Mouse (Mus musculus) R1 (cell line): Measurements from ENCODE around the gene Sh3pxd2a.
A peak's percentile ranks its signal among the peaks of the same experiment; 100 is the strongest.

ENCODE experiments used
- DNase-seq: peaks from one replicate; pipeline ENCODE4 v3.0.0-alpha.2; 2018; ENCODE audit warnings: low read depth, low spot score

Sh3pxd2a gene

GRCm38 (mm10) chr19:47464304-47465241 is at the start of gene Sh3pxd2a:
Gene Sh3pxd2a (minus strand): TSS chr19:47464401.
- DNase-seq = peak; percentile 61

DNA sequence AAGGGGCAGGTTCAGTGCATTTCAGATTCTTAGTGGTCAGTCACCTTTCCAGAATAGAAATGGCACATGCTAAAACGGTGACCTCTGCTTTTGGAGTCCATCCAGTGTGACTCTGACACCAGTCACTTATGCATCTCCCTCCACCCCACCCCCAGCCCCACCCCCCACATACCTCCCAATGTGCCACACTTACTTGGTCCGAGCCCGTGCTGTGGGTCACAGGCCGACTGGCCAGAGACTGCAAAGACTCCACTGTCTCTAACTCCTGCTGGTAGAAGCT is 49.4 kb upstream of the Sh3pxd2a start:
- no peak for DNase-seq

- no peak for DNase-seq
Observed at GRCm38 (mm10) chr19:47512794-47513617, 48.8 kb upstream of the Sh3pxd2a start.

- DNase-seq = no peak
Observed at GRCm38 (mm10) chr19:47511958-47512357, 47.8 kb upstream of the Sh3pxd2a start.

DNA sequence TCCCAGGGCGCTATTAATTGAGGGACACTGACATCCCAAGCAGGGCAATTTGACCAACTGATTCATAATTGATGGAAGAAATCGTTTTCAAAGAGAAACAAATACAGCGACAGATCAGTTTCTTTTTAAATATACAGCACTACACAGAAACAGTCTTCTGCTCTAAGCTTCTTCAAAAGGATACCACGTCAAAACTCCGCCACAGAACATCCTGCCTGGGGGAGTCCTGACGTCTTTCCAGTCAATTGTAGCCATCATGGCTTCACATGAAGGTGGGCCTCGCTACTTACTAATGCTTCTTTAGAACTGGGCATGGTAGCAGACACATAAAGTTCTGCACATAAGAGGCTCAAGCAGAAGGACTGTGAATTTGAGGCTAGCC is 47.1 kb upstream of the Sh3pxd2a start:
- no peak for DNase-seq

- peak; percentile 44 for DNase-seq
Observed at GRCm38 (mm10) chr19:47510473-47511293, 46.5 kb upstream of the Sh3pxd2a start.

DNA sequence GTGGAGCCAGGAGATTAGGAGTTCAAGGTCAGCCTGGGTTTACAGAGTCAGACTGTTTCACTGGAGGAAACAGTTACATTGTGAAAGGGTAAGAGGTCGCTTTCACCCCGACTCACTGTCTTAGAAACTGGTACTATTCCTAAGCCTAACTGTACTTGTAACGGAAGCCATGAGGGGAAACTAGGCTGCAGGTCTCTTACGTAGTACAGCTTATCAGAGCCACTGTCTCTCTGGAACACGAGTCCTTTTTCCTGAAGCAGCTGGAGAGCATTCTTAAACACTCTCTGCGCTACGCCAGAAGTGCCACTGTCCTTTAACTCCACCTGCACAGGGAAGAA is 45.9 kb upstream of the Sh3pxd2a start:
- peak; percentile 30 for DNase-seq

DNA sequence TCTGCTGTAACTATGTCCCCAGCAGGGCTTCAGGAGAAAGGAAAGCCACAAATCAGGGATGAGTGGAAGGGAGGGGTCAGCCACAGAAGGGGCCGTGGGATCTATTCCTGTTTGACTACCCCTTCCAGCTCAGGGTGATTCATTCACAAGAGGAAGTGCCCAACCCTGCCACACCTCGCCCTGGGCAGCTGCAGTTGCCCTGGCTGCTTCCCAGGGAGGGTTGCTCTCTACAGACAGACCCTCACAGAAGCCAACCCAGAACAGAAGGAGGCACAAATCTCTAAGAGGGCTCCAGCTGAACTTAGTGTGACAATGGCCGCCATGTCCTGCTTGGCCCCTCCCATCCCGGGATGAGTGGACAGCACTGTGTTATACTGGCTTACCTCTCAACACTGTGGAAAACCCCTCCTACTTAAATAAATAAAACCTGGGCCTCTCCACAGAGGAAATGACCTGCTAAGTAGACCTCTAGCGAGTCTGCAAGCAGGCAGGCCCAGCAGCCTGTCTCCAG is 44.6 kb upstream of the Sh3pxd2a start:
- no peak for DNase-seq

DNA sequence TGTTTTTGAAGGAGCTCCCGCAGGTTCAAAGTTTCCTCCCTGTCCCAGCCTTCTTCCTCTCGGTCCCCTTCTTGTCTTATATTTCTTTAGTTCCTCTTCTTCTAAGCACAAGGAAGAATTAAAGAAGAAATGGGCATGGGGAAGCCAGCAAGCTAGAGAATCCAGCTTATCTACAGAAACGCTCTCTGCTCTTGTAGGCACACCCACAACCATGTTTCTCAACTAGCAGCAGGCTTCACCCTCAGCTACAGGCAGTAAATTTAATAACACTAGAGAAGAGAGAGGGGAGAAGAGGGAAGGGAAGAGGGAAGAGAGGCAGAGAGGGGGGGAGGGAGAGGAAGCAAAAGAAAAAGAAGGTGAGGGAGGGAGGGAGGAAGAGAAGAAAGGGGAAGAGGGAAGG is 44.0 kb upstream of the Sh3pxd2a start:
- no peak for DNase-seq

DNA sequence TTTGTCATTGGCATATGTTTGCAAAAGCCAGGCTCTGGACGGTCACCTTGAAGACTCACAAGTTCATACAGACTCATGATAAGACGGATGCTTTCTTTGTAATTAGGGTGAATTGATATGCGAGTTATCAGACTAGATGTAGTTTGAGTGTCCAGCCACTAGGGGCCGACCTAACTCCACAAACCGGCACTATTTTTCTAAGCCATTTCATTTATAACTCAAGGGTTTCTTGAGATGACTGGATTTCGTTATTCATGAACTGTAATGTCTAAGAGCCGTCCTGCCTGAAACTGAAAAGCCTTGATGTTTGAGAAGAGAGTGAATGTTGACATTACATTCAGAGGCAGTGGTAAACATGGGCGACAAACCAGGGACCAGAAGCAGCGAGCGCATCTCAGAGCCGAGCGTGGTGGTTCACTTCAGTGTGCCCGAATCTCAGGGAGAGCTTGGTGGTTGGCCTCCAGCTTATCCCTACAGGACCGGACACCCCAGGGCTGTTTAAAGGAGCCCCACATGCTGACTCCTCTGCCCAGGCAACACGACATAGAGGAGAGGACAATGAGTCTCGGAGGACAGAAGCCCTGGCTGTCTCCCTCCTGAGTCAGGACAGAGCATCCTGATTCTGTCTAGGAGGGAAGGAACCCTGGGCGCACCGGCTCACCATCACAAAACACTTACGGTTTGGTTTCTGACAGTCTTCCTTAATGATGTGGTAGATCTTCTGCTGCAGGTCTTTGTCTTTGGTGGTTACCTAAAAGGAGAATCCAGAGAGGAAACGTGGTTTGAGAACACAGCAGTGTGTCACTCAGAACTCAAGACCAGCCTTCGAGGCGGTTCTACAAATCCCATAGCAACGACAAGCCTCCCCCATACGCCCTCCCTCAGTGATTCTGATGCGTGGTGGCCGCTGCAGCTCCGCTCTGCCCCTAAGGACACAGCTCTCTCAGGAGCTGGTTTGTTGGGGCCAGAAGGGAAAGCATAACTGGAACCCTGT is 43.2 kb upstream of the Sh3pxd2a start:
- DNase-seq = peak; percentile 52

- DNase-seq = peak; percentile 87
Observed at GRCm38 (mm10) chr19:47503625-47504024, 39.4 kb upstream of the Sh3pxd2a start.

DNA sequence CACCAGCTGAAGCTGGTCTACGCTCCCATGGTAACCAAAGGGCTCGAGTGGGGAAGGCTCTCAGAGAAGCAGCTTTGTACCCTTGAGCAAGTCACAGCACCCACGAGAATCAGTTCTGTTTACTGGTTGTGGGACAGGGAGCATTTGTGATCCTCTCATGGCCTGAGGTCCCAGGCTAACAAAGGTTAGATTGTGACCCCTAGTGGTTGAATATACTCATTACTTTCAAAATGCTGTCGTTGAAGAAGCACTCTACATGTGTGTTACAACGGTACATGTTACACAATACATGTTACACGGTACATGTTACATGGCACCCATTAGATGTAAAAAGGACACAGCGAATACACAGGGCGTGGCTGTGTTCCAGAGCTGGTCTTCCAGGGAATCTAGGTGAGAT is 38.4 kb upstream of the Sh3pxd2a start:
- DNase-seq = peak; percentile 76

DNA sequence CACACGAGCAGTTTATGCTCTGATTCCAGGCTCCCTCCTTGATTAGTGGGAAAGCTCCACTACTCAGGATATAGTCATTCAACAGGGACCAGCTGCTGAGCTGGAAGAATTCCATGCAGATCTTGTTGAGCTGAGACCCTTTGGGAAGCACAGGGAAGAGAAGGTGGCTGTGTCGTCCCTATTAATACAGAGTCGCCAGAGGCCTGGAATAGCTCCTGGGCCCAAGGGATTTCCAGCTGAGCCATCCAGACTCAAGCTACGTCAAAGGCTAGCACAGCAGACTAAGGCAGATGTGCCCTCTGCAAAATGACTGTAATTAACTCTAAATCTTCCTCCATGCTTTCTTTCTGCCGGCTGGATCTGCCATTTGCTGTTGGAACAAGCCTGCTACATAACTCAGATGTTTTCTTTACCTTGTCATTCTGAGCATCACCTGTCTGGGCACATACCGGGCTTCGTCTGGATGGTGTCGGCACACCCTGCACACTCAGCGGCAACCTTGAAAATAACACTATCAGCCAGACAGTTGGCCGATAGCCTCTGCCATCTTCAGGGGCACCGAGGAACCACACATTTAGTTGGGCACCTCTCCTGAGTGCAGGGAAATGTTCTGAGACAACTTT is 36.3 kb upstream of the Sh3pxd2a start:
- DNase-seq = no peak

DNA sequence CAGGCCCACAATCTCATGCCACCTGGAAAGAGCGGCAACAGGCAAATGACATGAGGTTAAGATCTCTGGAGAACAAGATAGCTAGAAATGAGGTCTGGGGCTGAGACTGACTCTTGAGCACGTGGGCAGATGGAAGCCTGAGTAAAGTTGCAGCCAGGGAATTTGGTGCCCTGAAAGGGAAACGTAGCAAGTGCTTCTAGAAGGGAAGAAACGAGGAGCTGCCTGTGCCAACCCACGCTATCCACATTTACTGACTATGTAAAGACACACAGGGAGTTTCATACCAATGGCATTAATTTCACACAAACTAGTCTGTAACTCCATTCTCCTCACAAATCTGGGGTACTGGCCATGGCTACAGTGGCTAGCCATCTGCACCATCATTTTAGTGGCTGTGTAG is 35.6 kb upstream of the Sh3pxd2a start:
- no peak for DNase-seq

- no peak for DNase-seq
Observed at GRCm38 (mm10) chr19:47498942-47499341, 34.7 kb upstream of the Sh3pxd2a start.

GRCm38 (mm10) chr19:47497736-47498135 is 33.5 kb upstream of the Sh3pxd2a start:
- no peak for DNase-seq

DNA sequence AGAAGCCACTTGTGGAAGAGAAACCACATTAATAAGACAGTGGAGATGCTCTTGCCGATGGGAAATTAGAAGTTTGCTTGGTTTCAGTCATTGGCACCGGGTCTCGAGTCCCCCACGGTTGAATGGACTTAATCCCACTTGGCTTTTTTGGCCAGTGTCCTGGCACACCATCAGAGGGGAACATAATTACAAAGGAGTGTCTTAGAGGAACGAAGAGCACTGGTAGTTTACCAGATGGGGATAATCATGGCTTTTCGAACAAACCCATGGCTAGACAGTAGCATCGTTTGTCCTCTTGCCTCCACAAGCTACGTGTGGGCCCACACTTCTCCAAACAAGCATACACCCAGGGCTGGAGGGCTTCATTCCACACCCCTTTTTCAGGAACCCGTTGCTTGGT is 33.1 kb upstream of the Sh3pxd2a start:
- DNase-seq = no peak

GRCm38 (mm10) chr19:47493017-47493997 is 29.1 kb upstream of the Sh3pxd2a start:
- peak; percentile 54 for DNase-seq

GRCm38 (mm10) chr19:47492422-47492821 is 28.2 kb upstream of the Sh3pxd2a start:
- peak; percentile 68 for DNase-seq
